Mouse (Mus musculus) olfactory bulb, adult 2 months (tissue): ENCODE measurements at regions not wholly inside any gene's neighbourhood (a gene's known extent, or its start where the extent isn't known, plus 50 kb on each side); places are given as distances from the start of the nearest gene placed in this dataset.

Experiments
- CTCF ChIP-seq: fragments of 200-500 bp; IDR thresholded peaks from 2 replicates; pipeline ENCODE4 v1.5.1; 2012; ENCODE audit warnings: low read depth, mild to moderate bottlenecking, low read length, moderate library complexity; ENCODE audit not compliant: insufficient read depth
- POLR2A ChIP-seq: fragments of 200-500 bp; IDR thresholded peaks from 2 replicates; pipeline ENCODE4 v1.6.1; 2012; ENCODE audit warnings: mild to moderate bottlenecking, low read depth, low read length, moderate library complexity; ENCODE audit not compliant: insufficient read depth

GRCm38 (mm10) chr13:42549021-42549559, 131.3 kb upstream of the Phactr1 start:
- TF ChIP-seq CTCF (no peak), POLR2A (no peak)
